Mouse (Mus musculus): ENCODE results near the gene Endod1. TPM values are rescaled to one million over a fixed set of nuclear protein-coding genes. Genes with fewer than 3 reads are reported as not detected.
A peak's percentile ranks its signal among the peaks of the same experiment; 100 is the strongest.
"Not testable (repeated sequence)": the region's sequence is repeated elsewhere in the genome, so short reads cannot be mapped to it uniquely, and the experiment has no call there.

The Endod1 gene
- polyA plus RNA-seq, 1 experiment from 2014 or later = 90.1 TPM

- H3K27ac ChIP-seq (replicated peaks) = no peak overlapping the region
- H3K4me3 ChIP-seq (ENCODE audit: low read depth, low read length) = no peak overlapping the region
- TF ChIP-seq CTCF (IDR thresholded peaks at IDR 0.05; ENCODE audit: low read depth) (no peak), EP300 (optimal IDR thresholded peaks at IDR 0.05) (no peak)
- DNase-seq (ENCODE audit: low spot score) = no peak
- H3K27me3 ChIP-seq (ENCODE audit: control insufficient read depth, insufficient read depth, low read length) = no peaks in the 10 kb centered on the region
- H3K4me2 ChIP-seq (replicated peaks; ENCODE audit: low read depth) = no peak overlapping the region
- 68% methylated on average over 2 of the region's 2 CpGs for WGBS
- no peaks in the 10 kb centered on the region for H3K36me3 ChIP-seq (ENCODE audit: control insufficient read depth, insufficient read depth, low read length)
- no peaks in the 10 kb centered on the region for H3K4me1 ChIP-seq (replicated peaks; ENCODE audit: control insufficient read depth, insufficient read depth)
- H3K9me3 ChIP-seq (ENCODE audit: control insufficient read depth, low read length) = no peaks in the 10 kb centered on the region
- no peak overlapping the region for H3K9ac ChIP-seq (ENCODE audit: low read length)
- ATAC-seq (ENCODE audit: low FRiP score, low TSS enrichment) = no peak
Observed at GRCm38 (mm10) chr9:14350787-14351186, 30.5 kb downstream of the Endod1 start.

GRCm38 (mm10) chr9:14349380-14349779, 31.9 kb downstream of the Endod1 start:
- Histone ChIP-seq H3K27me3 (ENCODE audit: control insufficient read depth, insufficient read depth, low read length) (no peaks in the 10 kb centered on the region), H3K36me3 (ENCODE audit: control insufficient read depth, insufficient read depth, low read length) (no peaks in the 10 kb centered on the region), H3K9ac (ENCODE audit: low read length) (no peak overlapping the region), H3K4me2 (replicated peaks; ENCODE audit: low read depth) (no peak overlapping the region), H3K27ac (replicated peaks) (no peak overlapping the region), H3K4me1 (replicated peaks; ENCODE audit: control insufficient read depth, insufficient read depth) (no peaks in the 10 kb centered on the region), H3K9me3 (ENCODE audit: control insufficient read depth, low read length) (no peaks in the 10 kb centered on the region), H3K4me3 (ENCODE audit: low read depth, low read length) (no peak overlapping the region)
- TF ChIP-seq EP300 (optimal IDR thresholded peaks at IDR 0.05) (no peak), CTCF (IDR thresholded peaks at IDR 0.05; ENCODE audit: low read depth) (no peak)
- DNase-seq (ENCODE audit: low spot score) = no peak
- 78% methylated on average over 5 of the region's 5 CpGs for WGBS
- ATAC-seq (ENCODE audit: low FRiP score, low TSS enrichment) = no peak

- peak; percentile 29 for DNase-seq (ENCODE audit: low spot score)
- WGBS = 61% methylated on average over 4 of the region's 4 CpGs
- no peak for TF ChIP-seq EP300 (optimal IDR thresholded peaks at IDR 0.05)
- peak; percentile 73 for TF ChIP-seq CTCF (IDR thresholded peaks at IDR 0.05; ENCODE audit: low read depth)
Observed at GRCm38 (mm10) chr9:14348416-14348815, 32.9 kb downstream of the Endod1 start.

GRCm38 (mm10) chr9:14345866-14346265, 35.4 kb downstream of the Endod1 start:
- ATAC-seq (ENCODE audit: low FRiP score, low TSS enrichment); DNase-seq (ENCODE audit: low spot score); H3K4me1 ChIP-seq (replicated peaks; ENCODE audit: control insufficient read depth, insufficient read depth); H3K4me2 ChIP-seq (replicated peaks; ENCODE audit: low read depth); H3K9ac ChIP-seq (ENCODE audit: low read length); H3K36me3 ChIP-seq (ENCODE audit: control insufficient read depth, insufficient read depth, low read length); H3K9me3 ChIP-seq (ENCODE audit: control insufficient read depth, low read length); H3K4me3 ChIP-seq (ENCODE audit: low read depth, low read length); H3K27ac ChIP-seq (replicated peaks); H3K27me3 ChIP-seq (ENCODE audit: control insufficient read depth, insufficient read depth, low read length): not testable (repeated sequence)
- WGBS = 86% methylated on average over 4 of the region's 4 CpGs

More at GRCm38 (mm10) chr9:14348416-14348815, 32.9 kb downstream of the Endod1 start:
- Histone ChIP-seq H3K36me3 (ENCODE audit: control insufficient read depth, insufficient read depth, low read length) (no peaks in the 10 kb centered on the region), H3K9ac (ENCODE audit: low read length) (no peak overlapping the region), H3K27ac (replicated peaks) (no peak overlapping the region), H3K4me3 (ENCODE audit: low read depth, low read length) (no peak overlapping the region), H3K4me1 (replicated peaks; ENCODE audit: control insufficient read depth, insufficient read depth) (no peaks in the 10 kb centered on the region), H3K27me3 (ENCODE audit: control insufficient read depth, insufficient read depth, low read length) (no peaks in the 10 kb centered on the region), H3K4me2 (replicated peaks; ENCODE audit: low read depth) (no peak overlapping the region), H3K9me3 (ENCODE audit: control insufficient read depth, low read length) (no peaks in the 10 kb centered on the region)
- no peak for ATAC-seq (ENCODE audit: low FRiP score, low TSS enrichment)

- 52% methylated on average over 4 of the region's 4 CpGs for WGBS
- no peak overlapping the region for H3K4me3 ChIP-seq (ENCODE audit: low read depth, low read length)
- ATAC-seq (ENCODE audit: low FRiP score, low TSS enrichment) (peak; percentile 71), DNase-seq (ENCODE audit: low spot score) (peak; percentile 79)
- no peak overlapping the region for H3K9ac ChIP-seq (ENCODE audit: low read length)
- no peaks in the 10 kb centered on the region for H3K4me1 ChIP-seq (replicated peaks; ENCODE audit: control insufficient read depth, insufficient read depth)
- H3K27me3 ChIP-seq (ENCODE audit: control insufficient read depth, insufficient read depth, low read length) = no peaks in the 10 kb centered on the region
- TF ChIP-seq EP300 (optimal IDR thresholded peaks at IDR 0.05) = no peak
- peak; percentile 96 for TF ChIP-seq CTCF (IDR thresholded peaks at IDR 0.05; ENCODE audit: low read depth)
- no peaks in the 10 kb centered on the region for H3K36me3 ChIP-seq (ENCODE audit: control insufficient read depth, insufficient read depth, low read length)
- no peak overlapping the region for H3K4me2 ChIP-seq (replicated peaks; ENCODE audit: low read depth)
- H3K9me3 ChIP-seq (ENCODE audit: control insufficient read depth, low read length) = no peaks in the 10 kb centered on the region
- no peak overlapping the region for H3K27ac ChIP-seq (replicated peaks)
Observed at GRCm38 (mm10) chr9:14342041-14342668, 39.2 kb downstream of the Endod1 start.

- ATAC-seq (ENCODE audit: low FRiP score, low TSS enrichment) (no peak), DNase-seq (ENCODE audit: low spot score) (no peak)
- Histone ChIP-seq H3K4me1 (replicated peaks; ENCODE audit: control insufficient read depth, insufficient read depth) (no peaks in the 10 kb centered on the region), H3K27ac (replicated peaks) (no peak overlapping the region), H3K9ac (ENCODE audit: low read length) (no peak overlapping the region), H3K27me3 (ENCODE audit: control insufficient read depth, insufficient read depth, low read length) (no peaks in the 10 kb centered on the region), H3K4me2 (replicated peaks; ENCODE audit: low read depth) (no peak overlapping the region), H3K36me3 (ENCODE audit: control insufficient read depth, insufficient read depth, low read length) (no peaks in the 10 kb centered on the region), H3K9me3 (ENCODE audit: control insufficient read depth, low read length) (no peaks in the 10 kb centered on the region), H3K4me3 (ENCODE audit: low read depth, low read length) (no peak overlapping the region)
- 46% methylated on average over 3 of the region's 3 CpGs for WGBS
- TF ChIP-seq EP300 (optimal IDR thresholded peaks at IDR 0.05) = no peak
- no peak for TF ChIP-seq CTCF (IDR thresholded peaks at IDR 0.05; ENCODE audit: low read depth)
Observed at GRCm38 (mm10) chr9:14338701-14339100, 42.6 kb downstream of the Endod1 start.

All from stomach, postnatal 0 days (tissue).